Mouse (Mus musculus) stomach, postnatal 0 days (tissue): ENCODE measurements around the gene Gm13289. TPM values are rescaled to one million over a fixed set of nuclear protein-coding genes. Genes with fewer than 3 reads are reported as not detected.
A peak's percentile ranks its signal among the peaks of the same experiment; 100 is the strongest.
"Not testable (repeated sequence)": the region's sequence is repeated elsewhere in the genome, so short reads cannot be mapped to it uniquely, and the experiment has no call there.

ENCODE experiments used
- ATAC-seq: fragments of 200-750 bp; cut with Nextera tagmentation; 2 replicates; pipeline ENCODE4 v1.8.0; 2017; ENCODE audit not compliant: low FRiP score, low TSS enrichment
- DNase-seq: peaks from one replicate; pipeline ENCODE4 v3.0.0-alpha.2; 2016; ENCODE audit warnings: low spot score
- H3K27ac ChIP-seq: fragments of 300-500 bp; sonication (generic); replicated peaks from 2 replicates; pipeline ENCODE4 v1.5.1; 2014; ENCODE audit warnings: mild to moderate bottlenecking, control low read depth
- H3K27me3 ChIP-seq: fragments of 300-500 bp; sonication (generic); 2 replicates; pipeline ENCODE4 v1.6.1; 2014; ENCODE audit warnings: low read length; ENCODE audit not compliant: control insufficient read depth, insufficient read depth
- H3K36me3 ChIP-seq: fragments of 300-500 bp; sonication (generic); 2 replicates; pipeline ENCODE4 v1.6.1; 2014; ENCODE audit warnings: low read length, mixed read lengths; ENCODE audit not compliant: control insufficient read depth, insufficient read depth
- H3K4me1 ChIP-seq: fragments of 300-500 bp; sonication (generic); replicated peaks from 2 replicates; pipeline ENCODE4 v1.6.1; 2014; ENCODE audit warnings: antibody characterized with exemption; ENCODE audit not compliant: control insufficient read depth, insufficient read depth
- H3K4me2 ChIP-seq: fragments of 300-500 bp; sonication (generic); replicated peaks from 2 replicates; pipeline ENCODE4 v1.6.1; 2014; ENCODE audit warnings: low read depth, mild to moderate bottlenecking, control low read depth, moderate library complexity
- H3K4me3 ChIP-seq: fragments of 300-500 bp; sonication (generic); 2 replicates; pipeline ENCODE4 v1.5.1; 2014; ENCODE audit warnings: low read depth, low read length, control low read depth
- H3K9ac ChIP-seq: fragments of 300-500 bp; sonication (generic); 2 replicates; pipeline ENCODE4 v1.6.1; 2014; ENCODE audit warnings: mild to moderate bottlenecking, low read length, control low read depth, mixed read lengths
- H3K9me3 ChIP-seq: fragments of 300-500 bp; sonication (generic); 2 replicates; pipeline ENCODE4 v1.6.1; 2016; ENCODE audit warnings: low read length; ENCODE audit not compliant: control insufficient read depth
- CTCF ChIP-seq: IDR thresholded peaks from 2 replicates; pipeline ENCODE4 v1.5.1; 2016; ENCODE audit warnings: antibody characterized with exemption, low read depth, mild to moderate bottlenecking, moderate library complexity
- EP300 ChIP-seq: optimal IDR thresholded peaks from 2 replicates; pipeline ENCODE3; 2016; ENCODE audit warnings: antibody characterized with exemption
- WGBS: fragments of 180-500 bp; shearing (Covaris S2); extraction: QIAGEN DNeasy Blood & Tissue Kit; methylation state at CpG from one replicate; pipeline ENCODE4 v1.1.7; 2014; 5-methylcytosine and 5-hydroxymethylcytosine counted together
- polyA plus RNA-seq: library from polyadenylated mRNA; unstranded; fragments of >200 nt; fragmentation: Nextera tagmentation; extraction: Ambion mirVana; gene quantifications from 2 replicates; pipeline ENCODE4 v1.2.1, GENCODE M21; 2015

The Gm13289 gene
- polyA plus RNA-seq, 1 experiment from 2014 or later: not detected

GRCm38 (mm10) chr4:88744207-88744606, 32.5 kb upstream of the Gm13289 start:
- no peaks in the 10 kb centered on the region for H3K4me1 ChIP-seq
- no peaks in the 10 kb centered on the region for H3K36me3 ChIP-seq
- no peak for ATAC-seq
- H3K27me3 ChIP-seq: no peaks in the 10 kb centered on the region
- H3K9me3 ChIP-seq: no peaks in the 10 kb centered on the region
- H3K4me3 ChIP-seq: no peak overlapping the region
- peak; percentile 38; the same call in 1 of the 2 replicates for TF ChIP-seq CTCF
- no peak for TF ChIP-seq EP300
- H3K27ac ChIP-seq: no peak overlapping the region
- DNase-seq: no peak
- H3K9ac ChIP-seq: no peak overlapping the region
- 59% methylated on average over 3 of the region's 3 CpGs for WGBS
- H3K4me2 ChIP-seq: no peak overlapping the region

GRCm38 (mm10) chr4:88749926-88750325, 26.8 kb upstream of the Gm13289 start:
- H3K9me3 ChIP-seq: no peaks in the 10 kb centered on the region
- H3K4me1 ChIP-seq: no peaks in the 10 kb centered on the region
- no peak overlapping the region for H3K27ac ChIP-seq
- ATAC-seq (no peak), DNase-seq (no peak)
- TF ChIP-seq CTCF (no peak), EP300 (no peak)
- no peak overlapping the region for H3K4me2 ChIP-seq
- 52% methylated on average over 6 of the region's 6 CpGs for WGBS
- H3K4me3 ChIP-seq: no peak overlapping the region
- H3K27me3 ChIP-seq: no peaks in the 10 kb centered on the region
- H3K9ac ChIP-seq: no peak overlapping the region
- no peaks in the 10 kb centered on the region for H3K36me3 ChIP-seq

- not testable (repeated sequence) for H3K4me3 ChIP-seq, H3K4me1 ChIP-seq, ATAC-seq, H3K9ac ChIP-seq, DNase-seq, H3K9me3 ChIP-seq, H3K27ac ChIP-seq, H3K27me3 ChIP-seq, H3K36me3 ChIP-seq, H3K4me2 ChIP-seq
- 71% methylated on average over 13 of the region's 15 CpGs for WGBS
- TF ChIP-seq CTCF: peak; percentile 40
Observed at GRCm38 (mm10) chr4:88754818-88755340, 21.8 kb upstream of the Gm13289 start, which contains the start of gene Gm13271. Gene Gm13271, plus strand, starts transcription at chr4:88754868.

GRCm38 (mm10) chr4:88756581-88757513, 19.9 kb upstream of the Gm13289 start:
- not testable (repeated sequence) for H3K9me3 ChIP-seq, H3K36me3 ChIP-seq, ATAC-seq, H3K27me3 ChIP-seq, H3K4me1 ChIP-seq
- WGBS: 11% methylated on average over 28 of the region's 31 CpGs
- Histone ChIP-seq H3K4me3 (peak overlapping the region; percentile 49), H3K4me2 (peak overlapping the region; percentile 66), H3K9ac (peak overlapping the region; percentile 64), H3K27ac (peak overlapping the region; percentile 96)
- DNase-seq: peak; percentile 48

GRCm38 (mm10) chr4:88757628-88758031, 19.1 kb upstream of the Gm13289 start:
- Histone ChIP-seq H3K4me3 (peak overlapping the region; percentile 49), H3K9ac (peak overlapping the region; percentile 64), H3K4me2 (peak overlapping the region; percentile 66), H3K27ac (peak overlapping the region; percentile 96)
- not testable (repeated sequence) for H3K27me3 ChIP-seq, H3K36me3 ChIP-seq, H3K4me1 ChIP-seq, H3K9me3 ChIP-seq
- peak; percentile 72 for TF ChIP-seq CTCF
- WGBS: 0% methylated on average over 16 of the region's 21 CpGs
- DNase-seq: peak; percentile 82
- ATAC-seq: peak; percentile 100

GRCm38 (mm10) chr4:88758751-88759150, 18.0 kb upstream of the Gm13289 start:
- not testable (repeated sequence) for H3K4me3 ChIP-seq, H3K9ac ChIP-seq, H3K27me3 ChIP-seq, H3K9me3 ChIP-seq, H3K4me2 ChIP-seq, H3K4me1 ChIP-seq, DNase-seq, H3K36me3 ChIP-seq, H3K27ac ChIP-seq, ATAC-seq
- WGBS: 85% methylated on average over 8 of the region's 9 CpGs

- not testable (repeated sequence) for ATAC-seq, DNase-seq, H3K9me3 ChIP-seq, H3K9ac ChIP-seq, H3K36me3 ChIP-seq, H3K4me1 ChIP-seq, H3K27me3 ChIP-seq
- H3K4me2 ChIP-seq: peak within 1 kb of the TSS; percentile 41
- WGBS: 27% methylated on average over 7 of the region's 14 CpGs
- H3K27ac ChIP-seq: 0 out of 2 replicates have a peak within 1 kb of the TSS, but pooled peaks have one; percentile 24
- H3K4me3 ChIP-seq: peak within 1 kb of the TSS; percentile 31
Observed at GRCm38 (mm10) chr4:88759610-88760268, 17.0 kb upstream of the Gm13289 start, which contains the start of gene Gm13283. Gene Gm13283, plus strand, starts transcription at chr4:88760119.
